Mouse (Mus musculus) G1E-ER4 (cell line): ENCODE measurements around the gene Hk1. TPM values are rescaled to one million over a fixed set of nuclear protein-coding genes. Genes with fewer than 3 reads are reported as not detected.

Experiments used
- GATA1 ChIP-seq: IDR thresholded peaks from one replicate; pipeline ENCODE4 v1.8.0; 2012; ENCODE audit warnings: low read length, inconsistent platforms
- polyA plus RNA-seq: library from polyadenylated mRNA; stranded (reverse); fragments of >175 nt; gene quantifications from 2 replicates; pipeline ENCODE4 v1.2.3, GENCODE M21; 2012

The Hk1 gene
- polyA plus RNA-seq, 1 experiment: 295 TPM

GRCm38 (mm10) chr10:62231395-62231732 is 148.3 kb downstream of the Hk1 start:
- TF ChIP-seq GATA1: no peak

- TF ChIP-seq GATA1: no peak
Measured at GRCm38 (mm10) chr10:62230708-62231394, 148.9 kb downstream of the Hk1 start, which contains the start of gene Tspan15. Tspan15 (minus strand) TSS chr10:62231251.

- no peak for TF ChIP-seq GATA1
Measured at GRCm38 (mm10) chr10:62228126-62228525, 151.6 kb downstream of the Hk1 start.

GRCm38 (mm10) chr10:62225839-62226238 is 153.9 kb downstream of the Hk1 start:
- no peak for TF ChIP-seq GATA1

- TF ChIP-seq GATA1: no peak
Measured at GRCm38 (mm10) chr10:62224231-62224630, 155.5 kb downstream of the Hk1 start.

GRCm38 (mm10) chr10:62222777-62223176 is 156.9 kb downstream of the Hk1 start:
- no peak for TF ChIP-seq GATA1

- TF ChIP-seq GATA1: no peak
Measured at GRCm38 (mm10) chr10:62221647-62222046, 158.1 kb downstream of the Hk1 start.

- no peak for TF ChIP-seq GATA1
Measured at GRCm38 (mm10) chr10:62220732-62221514, 158.8 kb downstream of the Hk1 start.

Other genes starting within 250 kb of the Hk1 start
- not detected in 2 replicates for gene Neurog3, start 246.8 kb downstream of the Hk1 start, polyA plus RNA-seq
- 3.8 and 4.6 TPM in 2 replicates for gene Fam241b, start 236.0 kb downstream of the Hk1 start, polyA plus RNA-seq
- gene Tspan15, start 148.7 kb downstream of the Hk1 start, polyA plus RNA-seq: 0.35 and 0.70 TPM in 2 replicates
- gene Tacr2, start 127.5 kb downstream of the Hk1 start, polyA plus RNA-seq: not detected in 2 replicates
- not detected in 2 replicates for gene Hkdc1, start 42.6 kb upstream of the Hk1 start, polyA plus RNA-seq
- gene 4930507D05Rik, start 69.6 kb upstream of the Hk1 start, polyA plus RNA-seq: 0.05 and 0.12 TPM in 2 replicates
- 12.3 and 25.8 TPM in 2 replicates for gene Supv3l1, start 69.8 kb upstream of the Hk1 start, polyA plus RNA-seq
- gene Vps26a, start 106.9 kb upstream of the Hk1 start, polyA plus RNA-seq: 5.6 and 6.8 TPM in 2 replicates
- gene Srgn, start 147.5 kb upstream of the Hk1 start, polyA plus RNA-seq: 1.8 and 10.7 TPM in 2 replicates
- 11.1 and 11.6 TPM in 2 replicates for gene Kif1bp, start 198.5 kb upstream of the Hk1 start, polyA plus RNA-seq
- 61.8 and 75.7 TPM in 2 replicates for gene Ddx21, start 222.4 kb upstream of the Hk1 start, polyA plus RNA-seq